Mouse (Mus musculus): ENCODE measurements at regions not wholly inside any gene's neighbourhood (a gene's known extent, or its start where the extent isn't known, plus 50 kb on each side); places are given as distances from the start of the nearest gene placed in this dataset.

DNA sequence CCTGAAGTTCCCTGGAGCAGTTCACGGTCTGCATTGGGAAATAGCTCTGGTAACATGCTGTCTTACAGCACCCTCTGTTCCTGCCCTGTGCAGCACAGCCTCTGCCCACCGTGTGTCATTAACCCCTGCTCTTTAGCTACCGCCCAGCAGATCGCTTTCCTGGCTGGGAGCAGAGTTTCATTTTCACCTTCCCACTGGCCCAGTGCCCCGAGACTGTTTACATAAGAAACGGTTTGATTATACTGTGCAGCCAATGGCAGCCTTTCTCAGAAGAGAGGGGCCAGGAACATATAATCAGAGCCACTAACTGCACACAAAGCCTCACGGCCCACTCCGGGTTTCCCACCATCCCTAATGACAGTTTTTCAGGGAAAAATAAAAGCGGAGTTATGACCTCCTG lies 108.3 kb upstream of the Ptpn1 start:
- 23% methylated on average over 9 of the region's 9 CpGs for WGBS
- peak overlapping the region; percentile 73 for H3K27ac ChIP-seq (replicated peaks; ENCODE audit: low read depth, low read length)
- no peak overlapping the region for H3K4me3 ChIP-seq (ENCODE audit: low read depth, low read length)
- H3K4me1 ChIP-seq (ENCODE audit: control insufficient read depth, insufficient read depth, low read length) = no peaks in the 10 kb centered on the region
- no peak overlapping the region; the same call in 1 of the 2 replicates for H3K9ac ChIP-seq (replicated peaks; ENCODE audit: low read length)
- no peak overlapping the region for H3K4me2 ChIP-seq (ENCODE audit: low read depth, low read length)
- no peaks in the 10 kb centered on the region for H3K27me3 ChIP-seq (ENCODE audit: control insufficient read depth, insufficient read depth, low read length)
- no peaks in the 10 kb centered on the region for H3K9me3 ChIP-seq (replicated peaks; ENCODE audit: control insufficient read depth, low read length)
- peak; percentile 69 for DNase-seq (ENCODE audit: low spot score)
- H3K36me3 ChIP-seq (replicated peaks; ENCODE audit: control insufficient read depth, insufficient read depth, low read depth, low read length) = no peaks in the 10 kb centered on the region
- no peak for ATAC-seq (replicated peaks; ENCODE audit: insufficient number of reproducible peaks, low FRiP score, low TSS enrichment, low read depth)

DNA sequence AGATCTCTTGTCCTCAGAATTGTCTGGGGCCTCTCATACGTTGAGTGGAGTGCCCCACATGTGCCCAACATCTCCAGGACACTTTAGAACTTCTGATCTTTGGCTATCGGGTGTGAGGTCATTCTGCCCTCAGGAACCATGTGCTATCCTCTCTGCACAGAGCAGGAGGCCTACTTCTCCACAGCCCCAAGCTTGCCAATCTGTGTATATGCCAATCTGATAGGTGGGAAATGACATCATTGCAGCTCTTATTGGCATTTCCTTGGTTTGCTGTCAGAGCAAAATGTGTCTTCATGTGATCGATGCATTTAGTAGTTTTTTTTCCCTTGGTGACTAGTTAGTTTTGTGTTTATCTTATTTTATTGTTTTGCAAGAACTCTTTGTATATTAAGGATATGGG lies 108.8 kb upstream of the Ptpn1 start:
- H3K27ac ChIP-seq (replicated peaks; ENCODE audit: low read depth, low read length) = no peak overlapping the region; the same call in 1 of the 2 replicates
- H3K27me3 ChIP-seq (ENCODE audit: control insufficient read depth, insufficient read depth, low read length) = no peaks in the 10 kb centered on the region
- DNase-seq (ENCODE audit: low spot score) (no peak), ATAC-seq (replicated peaks; ENCODE audit: insufficient number of reproducible peaks, low FRiP score, low TSS enrichment, low read depth) (no peak)
- no peaks in the 10 kb centered on the region for H3K9me3 ChIP-seq (replicated peaks; ENCODE audit: control insufficient read depth, low read length)
- no peaks in the 10 kb centered on the region for H3K4me1 ChIP-seq (ENCODE audit: control insufficient read depth, insufficient read depth, low read length)
- no peak overlapping the region for H3K9ac ChIP-seq (replicated peaks; ENCODE audit: low read length)
- no peak overlapping the region for H3K4me2 ChIP-seq (ENCODE audit: low read depth, low read length)
- no peaks in the 10 kb centered on the region for H3K36me3 ChIP-seq (replicated peaks; ENCODE audit: control insufficient read depth, insufficient read depth, low read depth, low read length)
- 88% methylated on average over 3 of the region's 3 CpGs for WGBS
- H3K4me3 ChIP-seq (ENCODE audit: low read depth, low read length) = no peak overlapping the region

DNA sequence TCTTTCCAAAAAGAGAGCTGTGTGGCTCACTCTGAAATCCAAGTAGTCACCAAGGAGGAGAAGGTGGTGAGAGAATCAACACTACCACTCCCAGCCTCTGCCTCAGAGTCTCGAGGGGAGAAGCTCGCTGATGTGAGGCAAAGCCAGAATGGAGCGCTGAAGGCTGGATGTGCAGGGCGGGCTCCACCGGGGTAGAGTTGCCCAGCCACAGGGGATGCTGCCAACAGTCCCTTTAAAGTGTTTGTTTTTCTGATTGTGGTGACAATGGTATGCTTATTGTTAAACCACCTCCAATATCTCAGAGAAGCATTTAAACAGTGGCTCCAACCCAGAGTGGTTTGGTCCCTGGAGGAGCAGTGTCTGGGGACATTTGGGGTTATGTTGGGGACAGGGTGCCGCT lies 110.7 kb upstream of the Ptpn1 start:
- Histone ChIP-seq H3K9ac (replicated peaks; ENCODE audit: low read length) (no peak overlapping the region), H3K27me3 (ENCODE audit: control insufficient read depth, insufficient read depth, low read length) (no peaks in the 10 kb centered on the region), H3K4me2 (ENCODE audit: low read depth, low read length) (no peak overlapping the region), H3K9me3 (replicated peaks; ENCODE audit: control insufficient read depth, low read length) (no peaks in the 10 kb centered on the region), H3K4me3 (ENCODE audit: low read depth, low read length) (no peak overlapping the region), H3K36me3 (replicated peaks; ENCODE audit: control insufficient read depth, insufficient read depth, low read depth, low read length) (no peaks in the 10 kb centered on the region), H3K4me1 (ENCODE audit: control insufficient read depth, insufficient read depth, low read length) (no peaks in the 10 kb centered on the region), H3K27ac (replicated peaks; ENCODE audit: low read depth, low read length) (no peak overlapping the region)
- DNase-seq (ENCODE audit: low spot score) (no peak), ATAC-seq (replicated peaks; ENCODE audit: insufficient number of reproducible peaks, low FRiP score, low TSS enrichment, low read depth) (no peak)
- 82% methylated on average over 6 of the region's 6 CpGs for WGBS

DNA sequence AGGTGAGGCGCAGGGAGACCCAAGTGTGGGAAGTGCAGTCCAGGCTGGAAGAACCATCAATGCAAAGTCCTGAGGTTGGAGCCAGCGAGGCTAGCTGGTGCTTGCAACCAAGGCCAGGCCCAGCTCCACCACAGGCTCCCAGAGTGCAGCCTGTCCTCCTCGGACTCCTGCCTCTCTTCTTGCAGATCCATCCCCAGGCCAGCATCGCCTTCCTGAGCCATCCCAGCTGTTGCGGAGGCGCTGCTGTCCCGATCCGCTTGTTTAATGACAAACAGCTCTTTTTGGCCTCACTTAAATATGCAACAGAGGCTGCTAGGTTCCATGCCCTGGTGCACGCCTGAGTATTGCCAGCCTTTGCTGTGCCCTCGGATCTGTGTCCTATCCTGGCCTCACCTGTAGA lies 113.1 kb upstream of the Ptpn1 start:
- 75% methylated on average over 10 of the region's 10 CpGs for WGBS
- H3K4me3 ChIP-seq (ENCODE audit: low read depth, low read length) = no peak overlapping the region
- H3K4me2 ChIP-seq (ENCODE audit: low read depth, low read length) = no peak overlapping the region
- DNase-seq (ENCODE audit: low spot score) = no peak
- ATAC-seq (replicated peaks; ENCODE audit: insufficient number of reproducible peaks, low FRiP score, low TSS enrichment, low read depth) = no peak
- no peaks in the 10 kb centered on the region for H3K36me3 ChIP-seq (replicated peaks; ENCODE audit: control insufficient read depth, insufficient read depth, low read depth, low read length)
- H3K27me3 ChIP-seq (ENCODE audit: control insufficient read depth, insufficient read depth, low read length) = no peaks in the 10 kb centered on the region
- H3K4me1 ChIP-seq (ENCODE audit: control insufficient read depth, insufficient read depth, low read length) = no peaks in the 10 kb centered on the region
- H3K27ac ChIP-seq (replicated peaks; ENCODE audit: low read depth, low read length) = no peak overlapping the region
- no peaks in the 10 kb centered on the region for H3K9me3 ChIP-seq (replicated peaks; ENCODE audit: control insufficient read depth, low read length)
- H3K9ac ChIP-seq (replicated peaks; ENCODE audit: low read length) = no peak overlapping the region; the same call in 1 of the 2 replicates

DNA sequence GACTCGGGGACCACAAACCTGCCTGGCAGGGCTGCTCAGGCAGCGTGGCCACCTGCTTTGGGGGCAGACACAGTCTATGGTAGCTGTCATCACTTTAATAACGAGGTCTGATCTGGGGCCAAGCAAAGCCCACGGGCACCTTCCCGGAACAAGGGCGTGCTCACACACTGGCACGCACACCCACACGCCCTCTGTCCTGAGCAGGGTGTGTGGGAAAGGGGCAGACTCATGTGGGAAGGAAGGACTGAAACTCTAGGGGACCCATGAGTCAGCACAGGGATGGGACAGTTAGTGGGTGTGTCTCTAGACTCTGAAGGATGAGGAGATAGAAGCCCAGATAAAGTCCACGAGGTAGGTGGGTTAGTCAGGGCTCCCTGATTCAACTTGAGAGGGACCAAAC lies 114.8 kb upstream of the Ptpn1 start:
- 78% methylated on average over 9 of the region's 9 CpGs for WGBS
- Histone ChIP-seq H3K36me3 (replicated peaks; ENCODE audit: control insufficient read depth, insufficient read depth, low read depth, low read length) (no peaks in the 10 kb centered on the region), H3K27me3 (ENCODE audit: control insufficient read depth, insufficient read depth, low read length) (no peaks in the 10 kb centered on the region), H3K27ac (replicated peaks; ENCODE audit: low read depth, low read length) (no peak overlapping the region), H3K4me1 (ENCODE audit: control insufficient read depth, insufficient read depth, low read length) (no peaks in the 10 kb centered on the region), H3K9me3 (replicated peaks; ENCODE audit: control insufficient read depth, low read length) (no peaks in the 10 kb centered on the region), H3K4me3 (ENCODE audit: low read depth, low read length) (no peak overlapping the region), H3K9ac (replicated peaks; ENCODE audit: low read length) (no peak overlapping the region), H3K4me2 (ENCODE audit: low read depth, low read length) (no peak overlapping the region)
- DNase-seq (ENCODE audit: low spot score) (no peak), ATAC-seq (replicated peaks; ENCODE audit: insufficient number of reproducible peaks, low FRiP score, low TSS enrichment, low read depth) (no peak)

DNA sequence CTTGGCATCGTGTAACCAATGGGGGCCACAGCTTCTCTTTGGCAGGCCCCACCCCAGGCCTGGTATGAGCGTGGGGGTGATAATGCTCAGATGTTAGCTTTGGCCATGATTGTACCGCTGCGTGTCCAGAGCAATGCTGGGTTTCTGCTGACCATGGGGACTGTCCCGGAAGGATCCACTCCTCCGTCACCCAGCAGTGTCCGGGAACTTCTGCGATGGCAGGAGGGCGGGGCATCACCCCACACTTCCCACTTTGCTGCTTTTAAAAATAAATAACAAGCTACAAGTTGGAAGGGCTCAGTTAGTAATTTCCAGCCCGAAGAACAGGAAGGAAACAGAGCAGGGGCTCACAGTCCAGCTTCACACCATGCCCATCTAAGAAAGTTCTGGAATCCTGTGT lies 116.7 kb upstream of the Ptpn1 start:
- Histone ChIP-seq H3K27ac (replicated peaks; ENCODE audit: low read depth, low read length) (no peak overlapping the region), H3K9ac (replicated peaks; ENCODE audit: low read length) (no peak overlapping the region), H3K4me2 (ENCODE audit: low read depth, low read length) (no peak overlapping the region), H3K9me3 (replicated peaks; ENCODE audit: control insufficient read depth, low read length) (no peaks in the 10 kb centered on the region), H3K4me1 (ENCODE audit: control insufficient read depth, insufficient read depth, low read length) (no peaks in the 10 kb centered on the region), H3K27me3 (ENCODE audit: control insufficient read depth, insufficient read depth, low read length) (no peaks in the 10 kb centered on the region), H3K36me3 (replicated peaks; ENCODE audit: control insufficient read depth, insufficient read depth, low read depth, low read length) (no peaks in the 10 kb centered on the region), H3K4me3 (ENCODE audit: low read depth, low read length) (no peak overlapping the region)
- DNase-seq (ENCODE audit: low spot score) (no peak), ATAC-seq (replicated peaks; ENCODE audit: insufficient number of reproducible peaks, low FRiP score, low TSS enrichment, low read depth) (no peak)
- 81% methylated on average over 10 of the region's 10 CpGs for WGBS

DNA sequence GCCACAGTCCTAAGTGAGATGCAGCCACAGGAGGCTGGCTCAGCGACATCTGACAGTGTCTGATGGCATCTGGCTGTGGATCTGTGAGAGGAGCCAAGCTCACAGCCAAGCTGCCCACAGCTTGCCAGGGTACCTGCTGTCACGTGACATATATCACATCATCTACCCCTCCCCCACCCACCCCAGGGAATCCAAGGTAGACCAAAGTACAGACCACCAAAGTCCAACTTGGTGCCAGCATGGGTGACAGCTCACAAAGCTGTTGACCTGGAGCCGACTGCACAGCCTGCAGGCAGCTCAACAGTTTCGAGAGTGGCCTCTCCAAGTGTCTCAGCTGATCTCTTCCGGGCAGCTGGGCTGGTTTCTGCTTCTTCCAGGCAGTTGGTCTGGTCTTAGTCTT lies 119.6 kb upstream of the Tmem189 start:
- Histone ChIP-seq H3K4me3 (ENCODE audit: low read depth, low read length) (no peak overlapping the region), H3K4me2 (ENCODE audit: low read depth, low read length) (no peak overlapping the region), H3K27ac (replicated peaks; ENCODE audit: low read depth, low read length) (no peak overlapping the region), H3K36me3 (replicated peaks; ENCODE audit: control insufficient read depth, insufficient read depth, low read depth, low read length) (no peaks in the 10 kb centered on the region), H3K9ac (replicated peaks; ENCODE audit: low read length) (no peak overlapping the region), H3K27me3 (ENCODE audit: control insufficient read depth, insufficient read depth, low read length) (no peaks in the 10 kb centered on the region), H3K9me3 (replicated peaks; ENCODE audit: control insufficient read depth, low read length) (no peaks in the 10 kb centered on the region), H3K4me1 (ENCODE audit: control insufficient read depth, insufficient read depth, low read length) (no peaks in the 10 kb centered on the region; the same call in 1 of the 2 replicates)
- WGBS = 85% methylated on average over 5 of the region's 5 CpGs
- ATAC-seq (replicated peaks; ENCODE audit: insufficient number of reproducible peaks, low FRiP score, low TSS enrichment, low read depth) = no peak
- no peak for DNase-seq (ENCODE audit: low spot score)

DNA sequence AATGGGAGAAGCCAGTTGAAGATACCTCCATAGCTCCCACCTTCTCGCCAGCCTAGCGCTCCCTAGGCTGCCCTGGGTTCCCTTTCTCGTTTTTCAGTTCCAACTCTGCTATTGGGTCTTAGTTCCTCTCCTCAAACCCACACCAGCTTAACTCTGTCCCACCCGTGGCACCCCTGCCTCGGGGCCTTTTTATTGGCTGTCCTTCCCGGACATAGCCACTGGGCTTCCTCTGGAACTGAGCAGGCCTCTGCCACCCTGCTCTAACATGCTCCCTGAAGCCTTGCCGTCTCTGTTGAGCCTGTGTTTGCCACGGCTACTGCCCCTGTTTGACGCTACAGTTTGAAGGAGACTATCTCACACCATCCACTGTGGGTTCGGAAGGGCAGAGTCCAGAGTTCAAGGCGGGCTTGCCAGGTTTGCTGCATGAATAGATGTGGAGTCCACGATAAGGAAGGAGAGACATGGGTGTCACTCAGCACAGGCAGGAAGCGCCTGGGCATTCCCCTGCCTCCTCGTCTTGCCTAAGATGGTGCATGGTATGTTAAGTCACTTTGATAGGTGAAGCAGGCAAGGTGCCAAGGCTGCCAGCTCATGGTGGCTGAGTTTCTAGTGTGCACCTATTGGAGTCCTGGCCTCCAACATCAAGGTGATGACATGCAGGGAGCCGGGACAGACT lies 116.1 kb upstream of the Tmem189 start:
- Histone ChIP-seq H3K36me3 (replicated peaks; ENCODE audit: control insufficient read depth, insufficient read depth, low read depth, low read length) (no peaks in the 10 kb centered on the region), H3K27ac (replicated peaks; ENCODE audit: low read depth, low read length) (no peak overlapping the region), H3K4me3 (ENCODE audit: low read depth, low read length) (no peak overlapping the region), H3K4me2 (ENCODE audit: low read depth, low read length) (no peak overlapping the region), H3K27me3 (ENCODE audit: control insufficient read depth, insufficient read depth, low read length) (no peaks in the 10 kb centered on the region), H3K9ac (replicated peaks; ENCODE audit: low read length) (no peak overlapping the region), H3K9me3 (replicated peaks; ENCODE audit: control insufficient read depth, low read length) (no peaks in the 10 kb centered on the region), H3K4me1 (ENCODE audit: control insufficient read depth, insufficient read depth, low read length) (no peaks in the 10 kb centered on the region; the same call in 1 of the 2 replicates)
- WGBS = 80% methylated on average over 15 of the region's 15 CpGs
- ATAC-seq (replicated peaks; ENCODE audit: insufficient number of reproducible peaks, low FRiP score, low TSS enrichment, low read depth) = no peak
- DNase-seq (ENCODE audit: low spot score) = no peak
